Mouse (Mus musculus) cerebellum, postnatal 10 days (tissue): Measurements from ENCODE around the gene Spsb4.
"Not testable (repeated sequence)": the region's sequence is repeated elsewhere in the genome, so short reads cannot be mapped to it uniquely, and the experiment has no call there.

Experiments
- DNase-seq, 2 experiments: peaks; one replicate each; pipeline ENCODE4 v3.0.0; 2021; ENCODE audit warnings: mixed read lengths in 2 of 2

The Spsb4 gene

DNA sequence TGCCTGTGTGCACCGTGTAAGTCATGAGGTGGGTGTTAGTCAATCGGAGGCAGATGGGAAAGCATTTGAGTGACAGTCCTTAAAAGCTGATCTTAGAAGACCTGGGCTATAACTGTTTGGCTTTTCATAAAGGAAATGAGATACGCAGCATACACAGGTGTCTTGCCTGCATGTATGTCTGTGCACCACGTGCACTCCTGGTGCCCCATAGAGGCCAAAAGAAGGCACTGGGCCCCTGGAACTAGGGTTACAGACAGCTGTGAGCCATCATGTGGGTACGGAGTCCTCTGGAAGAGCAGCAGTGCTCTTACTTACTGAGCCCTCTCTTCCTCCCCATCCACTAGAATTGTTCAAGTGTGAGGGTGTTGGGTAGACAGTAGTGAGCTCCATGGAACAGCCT, 70.1 kb downstream of the Spsb4 start:
- no peak for DNase-seq

DNA sequence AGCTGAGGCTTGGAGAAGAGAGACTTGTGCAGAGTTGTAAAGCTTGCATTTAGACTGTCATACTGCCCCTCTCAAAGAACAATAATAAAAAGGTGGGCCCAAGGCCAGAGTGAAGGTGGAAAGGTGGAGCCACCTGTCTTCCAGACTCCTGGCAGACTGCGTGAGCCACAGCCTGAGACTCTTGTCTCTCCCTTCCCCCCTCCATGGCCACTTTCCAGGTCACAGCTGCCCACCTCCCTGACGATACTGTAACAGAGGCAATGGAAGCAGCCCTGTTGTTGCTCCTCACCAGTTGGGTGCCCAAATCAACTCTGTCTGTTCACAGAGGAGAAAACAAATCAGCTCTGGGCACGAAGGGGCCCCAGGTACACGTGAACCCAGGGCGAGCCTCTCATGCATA, 71.5 kb downstream of the Spsb4 start:
- peak; percentile 50 to 61 for DNase-seq

DNA sequence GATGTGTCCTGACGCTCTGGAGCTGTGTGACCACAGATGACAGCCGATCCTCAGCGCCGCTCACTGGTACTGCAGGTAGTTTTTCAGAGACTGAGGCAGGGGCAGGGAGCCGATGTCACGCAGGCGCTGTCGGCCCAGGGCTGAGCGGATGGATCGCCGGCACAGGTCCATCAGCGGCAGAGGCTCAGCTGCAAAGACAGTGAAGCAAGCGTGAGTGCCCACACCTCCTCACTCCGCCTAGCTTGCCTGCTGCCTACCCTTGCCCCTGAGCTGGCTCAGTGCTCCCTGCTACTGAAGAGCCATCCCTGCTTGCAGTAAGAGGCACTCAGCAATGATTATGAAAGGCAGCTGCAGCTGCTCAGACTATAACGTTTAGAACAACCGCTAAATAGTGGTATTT, 74.1 kb downstream of the Spsb4 start:
- no peak for DNase-seq

DNA sequence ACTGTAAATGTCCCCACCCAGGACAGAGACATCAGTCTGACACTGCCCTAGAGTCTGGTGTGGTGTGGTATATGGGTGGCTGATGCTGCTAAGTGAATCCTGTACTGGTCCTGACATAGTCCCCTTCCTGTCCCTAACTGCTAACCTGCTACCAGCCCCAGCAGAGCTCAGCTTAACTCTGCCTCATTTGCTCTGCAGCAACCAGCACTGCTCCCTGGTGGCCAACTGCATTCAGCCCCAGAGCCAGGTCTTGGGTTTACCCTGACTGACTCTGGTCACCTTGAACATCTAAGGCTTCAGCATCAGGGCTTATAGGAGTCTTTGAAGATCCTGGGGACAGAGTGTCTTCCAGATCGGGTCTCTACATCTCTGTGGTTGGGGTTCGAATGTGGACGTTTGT, 75.7 kb downstream of the Spsb4 start:
- DNase-seq = no peak

DNA sequence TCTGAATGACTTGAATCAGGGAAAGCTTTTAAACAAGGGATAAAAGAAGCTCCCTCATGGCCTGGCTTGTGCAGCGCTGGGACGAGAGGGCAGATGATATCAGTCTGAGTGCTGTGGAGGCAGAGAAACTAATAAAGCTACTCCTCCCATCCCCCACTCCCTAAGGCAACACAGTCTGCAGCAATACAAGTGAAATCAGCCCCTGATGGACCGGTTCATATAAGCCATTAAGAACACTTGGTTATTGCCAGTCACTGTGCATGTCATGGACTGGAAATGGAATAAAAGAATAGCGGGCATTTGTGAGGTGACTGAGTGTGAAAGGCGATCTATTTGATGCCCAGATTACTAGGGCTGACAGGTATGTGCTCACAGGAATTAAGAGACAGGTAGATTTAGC, 79.8 kb downstream of the Spsb4 start:
- no peak for DNase-seq

DNA sequence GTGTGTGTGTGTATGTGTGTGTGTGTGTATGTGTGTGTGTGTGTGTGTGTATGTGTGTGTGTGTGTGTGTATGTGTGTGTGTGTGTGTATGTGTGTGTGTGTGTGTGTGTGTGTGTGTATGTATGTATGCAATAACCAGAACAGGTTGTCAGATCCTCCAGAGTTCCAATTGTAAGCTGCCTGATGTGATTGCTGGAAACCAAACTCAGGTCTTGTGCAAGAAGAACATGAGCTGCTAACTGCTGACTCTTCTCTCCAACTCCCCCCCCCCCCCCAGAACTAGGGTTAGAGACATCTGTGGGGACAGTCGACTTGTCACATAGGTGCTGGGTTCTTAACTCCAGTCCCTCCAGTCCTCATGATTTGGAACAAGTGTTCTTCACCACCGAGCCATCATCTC, 82.2 kb downstream of the Spsb4 start:
- DNase-seq = not testable (repeated sequence)

DNA sequence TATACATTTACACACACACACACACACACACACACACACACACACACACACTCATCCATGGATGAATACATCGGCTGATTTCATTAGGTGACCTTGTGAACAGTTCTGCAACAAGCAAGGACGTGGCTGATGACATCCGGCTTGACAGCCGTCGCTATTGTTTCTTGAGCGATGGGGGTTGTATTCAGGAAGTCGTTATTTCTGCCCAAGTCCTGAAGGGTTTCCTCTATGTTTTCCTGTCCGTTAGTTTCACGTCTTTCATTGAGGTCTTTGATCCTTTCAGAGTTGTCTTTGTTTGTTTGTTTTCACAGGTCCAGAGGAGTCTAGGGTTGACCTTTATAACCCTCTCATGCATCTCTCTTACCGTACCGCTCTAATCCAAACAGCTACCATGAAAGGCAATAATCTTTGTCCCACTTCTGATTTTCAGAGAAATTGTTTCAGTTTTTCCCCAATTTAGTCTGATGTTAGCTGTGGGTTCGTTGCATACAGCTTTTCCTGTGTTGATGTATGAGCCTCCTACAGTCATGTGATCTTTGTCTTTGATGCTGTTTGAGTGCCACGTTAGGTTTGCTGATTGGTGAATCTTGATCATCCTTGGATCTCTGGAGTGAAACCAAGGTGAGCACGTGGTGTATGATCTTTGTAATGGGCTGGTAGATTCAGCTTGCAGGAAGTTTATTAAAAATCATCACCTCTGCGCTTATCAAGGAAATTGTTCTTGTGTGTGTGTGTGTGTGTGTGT, 82.9 kb downstream of the Spsb4 start:
- DNase-seq = no peak

DNA sequence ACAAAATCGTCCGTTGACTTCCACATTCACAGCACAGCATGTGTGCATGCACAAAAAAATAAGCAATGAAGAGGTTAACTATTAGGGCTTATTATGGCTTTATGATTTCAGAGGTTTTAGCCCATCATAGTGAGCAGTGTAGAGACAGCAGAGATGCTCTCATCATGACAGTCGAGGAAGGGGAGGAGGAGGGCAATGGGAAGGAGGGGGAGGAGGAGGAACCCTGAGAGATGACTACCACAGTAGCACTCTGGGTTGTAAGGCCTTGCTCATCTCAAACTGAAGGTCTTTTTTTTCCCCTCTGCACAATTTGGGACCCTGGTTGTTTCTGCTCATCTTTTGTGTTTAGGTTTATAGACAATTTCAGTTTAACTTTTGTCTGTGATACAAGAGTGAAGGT, 83.8 kb downstream of the Spsb4 start:
- no peak for DNase-seq

DNA sequence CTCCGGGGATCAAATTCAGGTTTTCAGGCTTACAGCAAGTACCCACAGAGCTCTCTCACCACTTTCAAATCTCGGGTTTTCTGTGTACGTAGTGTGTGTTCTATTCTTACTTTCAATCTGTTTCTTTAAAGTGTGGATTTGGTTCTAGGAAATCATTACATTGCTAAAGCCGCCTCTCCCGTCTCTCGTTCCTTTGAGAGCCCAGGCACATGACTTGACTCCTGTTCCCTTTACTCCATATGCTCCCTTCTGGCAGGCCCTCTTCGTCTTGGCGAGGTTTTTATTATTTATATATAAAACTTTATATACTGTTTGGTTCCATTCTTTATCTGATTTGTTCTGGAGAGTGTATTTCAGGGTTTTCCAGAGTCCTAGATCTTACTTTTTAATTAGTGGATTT, 85.9 kb downstream of the Spsb4 start:
- no peak for DNase-seq

DNA sequence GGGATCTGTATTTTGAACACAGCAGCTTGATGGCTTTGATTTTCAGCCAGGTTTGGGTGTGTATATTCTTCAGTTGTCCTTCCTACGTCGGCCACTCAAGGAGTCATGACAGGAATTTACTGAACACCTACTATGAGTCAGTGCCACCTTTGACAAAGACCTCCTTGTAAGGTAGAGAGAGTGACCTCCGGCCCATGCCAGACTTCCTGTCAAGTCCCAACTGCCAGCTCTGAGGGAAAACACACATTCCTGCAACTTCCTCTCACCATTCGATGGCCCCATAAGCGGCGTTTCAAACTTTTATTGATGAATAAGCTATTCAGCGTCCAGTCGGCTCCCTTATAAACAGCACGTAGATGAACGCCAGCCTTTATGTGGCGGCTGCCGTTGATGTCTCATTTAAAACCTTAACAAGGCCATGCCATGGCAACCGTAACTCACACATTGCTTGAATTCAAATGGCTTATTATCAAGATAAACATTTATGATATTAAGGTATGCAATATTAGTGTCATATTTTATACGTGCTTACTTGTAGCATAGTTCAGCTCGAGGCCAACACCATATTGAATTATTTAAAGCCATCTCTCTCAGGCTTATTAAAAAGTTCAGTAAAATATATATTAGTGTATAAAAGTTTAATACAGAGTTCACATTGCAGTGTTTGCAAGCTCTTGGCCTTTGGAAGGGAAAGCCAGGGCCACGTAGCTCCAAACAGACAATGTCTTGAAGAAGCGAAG, 94.9 kb downstream of the Spsb4 start:
- no peak for DNase-seq

DNA sequence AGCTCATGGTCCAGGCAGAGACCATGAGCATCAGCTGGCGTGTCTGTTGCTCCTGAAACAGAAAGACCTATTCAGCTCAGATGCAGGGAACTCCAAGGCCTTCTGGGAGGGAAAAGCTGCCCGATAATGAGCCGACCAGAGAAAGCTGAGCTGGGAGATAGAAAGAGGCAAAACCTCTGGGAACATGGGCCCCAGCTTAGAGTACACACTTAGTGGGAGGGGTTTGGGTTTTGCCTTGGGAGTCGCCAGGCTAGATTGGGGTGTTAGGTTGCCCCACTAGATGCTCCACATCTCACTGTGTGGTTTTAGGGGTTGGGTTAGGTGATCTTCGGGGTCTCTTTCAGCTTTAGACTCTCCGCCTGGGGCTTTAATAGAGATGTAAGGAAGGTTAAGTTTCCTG, 95.5 kb downstream of the Spsb4 start:
- no peak for DNase-seq

DNA sequence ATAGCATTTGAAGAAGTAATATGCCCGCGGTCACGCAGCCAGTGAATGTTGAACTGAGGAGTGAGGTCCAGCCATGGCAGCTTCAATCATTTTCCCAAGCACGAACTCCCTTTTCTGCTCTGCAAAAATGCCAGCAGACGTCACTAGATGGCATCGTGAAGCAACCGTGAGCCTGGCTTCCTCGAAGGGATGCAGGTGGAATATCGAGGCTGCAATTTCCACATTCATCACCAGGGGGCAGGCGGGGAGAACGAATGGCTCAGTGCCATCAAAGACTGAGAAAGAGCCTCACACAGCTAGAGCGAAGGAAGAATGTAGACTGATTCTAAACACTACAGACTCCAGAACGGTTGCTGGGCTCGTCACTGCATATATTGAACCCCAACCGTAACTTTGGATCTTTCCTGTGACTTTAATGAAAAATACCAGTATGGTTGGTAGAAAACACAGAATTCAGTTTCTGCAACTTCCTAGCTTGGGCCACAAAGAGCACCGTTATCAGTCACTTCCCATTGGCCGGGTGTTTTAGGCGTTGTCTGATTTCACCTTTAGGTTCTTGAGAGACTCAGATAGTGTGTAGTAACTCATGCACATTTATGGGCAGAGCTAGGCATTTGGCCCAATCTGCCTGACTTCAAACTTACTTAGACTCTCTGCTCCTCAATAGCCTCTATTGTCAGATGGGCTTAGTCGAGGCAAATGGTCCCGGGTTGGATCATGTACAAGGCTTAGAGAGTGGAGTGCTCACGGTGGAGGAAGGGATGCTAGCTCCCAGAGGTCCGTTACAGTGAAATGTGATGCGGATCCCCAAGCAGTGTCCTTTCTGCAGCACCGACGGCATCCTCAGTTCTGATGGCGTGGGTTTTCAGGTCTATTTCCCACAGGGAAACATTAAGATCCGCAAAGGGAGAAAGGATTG, 101.8 kb downstream of the Spsb4 start:
- DNase-seq = peak; percentile 97 to 99

DNA sequence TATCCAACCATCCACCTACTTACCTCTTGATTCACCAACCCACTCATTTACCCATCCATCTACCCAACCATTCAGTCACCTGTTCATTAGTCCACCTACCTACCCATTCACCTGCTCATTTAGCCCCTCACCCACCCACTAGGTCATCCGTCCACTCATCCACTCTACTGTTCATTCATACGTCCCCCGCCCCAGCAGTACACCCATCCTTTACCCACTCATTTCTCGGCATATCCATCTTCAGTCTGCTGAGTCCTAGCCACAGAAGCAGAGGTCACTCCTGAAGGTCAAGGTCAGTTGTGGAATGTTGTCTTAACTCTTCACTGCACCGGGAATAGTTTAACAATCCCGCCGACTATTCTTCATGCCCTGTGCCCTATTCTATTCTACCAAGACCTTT, 102.6 kb downstream of the Spsb4 start:
- DNase-seq = peak in 1 of 2 experiments; percentile 13

DNA sequence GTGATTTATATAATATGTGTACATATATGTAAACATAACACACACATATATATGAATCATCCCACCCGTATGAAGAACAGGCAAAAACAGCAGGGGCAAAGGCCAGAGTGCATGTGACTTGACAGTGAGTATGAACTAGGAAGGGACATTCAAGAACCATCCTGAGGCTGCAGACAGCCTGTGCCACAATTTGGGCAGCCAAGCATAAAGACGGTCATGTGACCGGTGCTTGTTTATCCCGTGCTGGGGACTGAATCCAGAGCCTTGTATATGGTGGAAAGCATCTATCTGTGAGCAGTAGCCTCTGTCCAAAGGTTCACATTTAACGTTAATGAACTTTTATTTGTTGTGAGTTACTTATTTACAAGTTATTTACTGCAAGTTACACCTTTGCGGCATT, 103.8 kb downstream of the Spsb4 start:
- peak; percentile 52 to 56 for DNase-seq

DNA sequence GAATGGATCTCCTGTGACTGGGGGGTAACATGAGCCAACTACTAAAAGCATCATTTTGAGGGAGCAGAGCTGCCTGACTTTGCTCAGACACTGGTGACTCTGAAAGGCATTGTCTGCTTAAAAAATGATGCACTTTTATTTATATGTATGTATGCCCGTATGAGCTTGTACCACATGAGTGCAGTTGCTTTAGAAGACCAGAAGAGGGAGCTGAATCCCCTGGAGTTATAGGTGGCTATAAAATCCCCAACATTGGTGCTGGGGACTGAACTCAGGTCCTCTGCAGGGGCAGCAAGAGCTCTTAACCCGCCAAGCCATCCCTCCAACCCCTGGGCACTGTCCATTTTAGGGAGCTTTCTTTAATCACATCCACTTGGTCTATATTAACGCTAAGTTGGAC, 104.6 kb downstream of the Spsb4 start:
- DNase-seq = no peak

DNA sequence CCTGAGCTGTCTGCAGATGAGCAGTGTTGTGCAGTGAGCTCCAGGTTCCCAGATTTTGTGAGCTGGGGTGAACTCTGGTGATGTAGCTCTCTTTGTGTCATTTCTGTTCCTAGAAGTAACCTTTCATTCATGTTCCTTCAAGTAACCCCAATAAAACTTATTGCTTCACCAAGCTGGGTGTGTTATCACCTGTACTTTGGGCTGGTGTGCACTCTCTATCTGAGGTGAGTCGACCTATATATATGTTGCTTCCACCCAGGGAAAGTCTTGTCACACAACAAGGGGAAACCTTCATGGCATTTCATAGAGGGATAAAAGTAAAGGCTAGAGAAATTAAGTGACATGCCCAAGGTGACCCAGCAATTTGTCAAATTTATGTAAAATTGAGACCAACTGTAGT, 109.1 kb downstream of the Spsb4 start:
- no peak for DNase-seq

DNA sequence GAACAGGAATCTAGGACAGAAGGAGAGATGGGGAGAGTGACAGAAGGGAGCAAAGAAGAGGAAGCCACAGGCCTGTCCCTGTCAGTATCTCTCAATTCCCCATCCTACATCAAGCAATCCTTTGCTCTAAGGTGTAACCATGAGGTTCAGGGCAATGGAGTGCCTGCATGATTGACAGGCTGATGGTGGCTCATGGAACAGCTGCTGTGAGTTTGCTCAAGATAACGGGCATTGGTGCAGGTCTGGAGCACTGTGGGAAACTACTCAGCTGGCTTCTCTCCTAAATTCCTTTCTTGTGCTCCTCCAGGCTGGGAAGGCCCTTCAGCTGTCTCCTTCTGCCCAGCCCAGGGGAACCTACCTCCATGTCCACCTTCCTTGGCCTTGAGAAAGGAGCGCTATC, 109.9 kb downstream of the Spsb4 start:
- no peak for DNase-seq

DNA sequence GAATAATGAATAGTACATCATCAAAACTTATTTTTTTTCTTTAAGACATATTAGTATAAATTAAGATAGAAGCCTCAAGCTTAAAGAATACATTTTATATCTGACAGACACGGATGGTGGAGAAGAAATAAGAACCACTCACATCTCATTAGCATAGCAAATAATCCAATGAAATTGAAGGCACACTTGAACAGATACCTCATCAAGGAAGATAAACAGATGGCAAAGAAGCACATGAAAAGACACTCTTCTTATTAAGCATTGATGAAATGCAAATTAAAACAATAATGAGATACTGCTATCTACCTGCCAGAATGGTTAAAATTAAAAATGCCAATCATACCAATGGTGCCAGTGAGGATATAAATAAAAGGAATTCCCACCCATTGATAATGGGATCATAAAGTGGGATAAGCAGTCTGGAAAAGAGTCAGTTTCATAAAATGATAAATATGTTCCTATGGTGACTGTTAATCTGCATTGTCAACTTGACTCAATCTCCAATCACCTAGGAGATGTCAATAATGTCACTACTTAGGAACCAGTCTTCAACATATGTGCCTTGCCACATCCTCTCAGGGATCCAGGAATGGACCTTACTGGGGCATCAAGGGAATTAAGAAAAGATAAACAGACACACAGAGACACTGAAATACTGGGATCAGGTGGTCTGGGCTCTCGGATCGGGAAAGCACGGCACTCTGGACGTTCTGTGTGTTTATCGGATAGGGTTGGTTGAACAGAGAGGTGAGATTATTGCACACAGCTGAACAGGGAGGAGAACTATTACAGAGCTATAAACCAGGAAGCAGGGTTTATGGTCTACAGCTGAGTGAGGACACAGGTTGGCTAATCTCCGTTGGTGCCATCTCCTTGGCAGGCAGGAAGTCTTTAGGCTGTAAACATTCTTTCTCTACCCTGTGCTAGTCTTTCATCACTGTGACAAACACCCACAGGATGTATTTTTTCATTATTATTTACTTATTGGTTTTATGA, 114.0 kb downstream of the Spsb4 start:
- no peak for DNase-seq

DNA sequence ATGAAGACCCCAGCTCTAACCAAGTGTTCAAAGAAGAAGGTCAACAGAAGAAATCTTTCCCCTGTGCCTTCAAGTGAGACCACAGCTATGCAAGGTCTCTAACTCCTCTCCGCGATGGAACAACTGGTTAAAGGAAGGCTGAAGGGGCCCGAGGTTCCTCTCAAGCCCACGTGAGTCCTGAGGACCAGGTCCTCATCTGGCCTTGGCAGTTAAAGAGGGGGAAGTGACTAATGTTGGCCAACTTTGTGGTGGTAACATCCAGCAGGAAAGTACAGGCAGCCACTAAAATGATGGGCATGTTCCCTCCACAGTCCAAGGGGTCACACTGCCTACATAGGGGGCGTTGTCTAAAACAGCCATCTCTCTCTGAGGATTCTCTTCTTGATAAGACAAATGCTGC, 118.9 kb downstream of the Spsb4 start:
- no peak for DNase-seq

DNA sequence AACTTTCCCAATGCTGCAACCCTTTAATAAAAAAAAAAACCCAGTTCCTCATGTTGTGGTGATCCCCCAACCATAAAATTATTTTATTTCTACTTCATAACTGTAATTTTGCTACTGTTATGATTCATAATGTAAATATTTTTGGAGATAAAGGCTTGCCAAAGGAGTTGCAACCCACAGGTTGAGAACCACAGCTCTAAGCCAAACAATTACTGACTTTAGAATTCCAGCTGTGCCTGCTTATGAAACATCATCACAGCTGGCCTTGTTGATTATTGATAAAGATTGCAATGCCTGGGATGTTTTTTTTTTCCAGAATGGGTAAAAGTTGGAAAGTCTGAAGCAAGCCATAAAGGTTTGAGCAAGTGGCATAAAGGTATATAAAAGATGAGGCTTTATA, 119.6 kb downstream of the Spsb4 start:
- no peak for DNase-seq

DNA sequence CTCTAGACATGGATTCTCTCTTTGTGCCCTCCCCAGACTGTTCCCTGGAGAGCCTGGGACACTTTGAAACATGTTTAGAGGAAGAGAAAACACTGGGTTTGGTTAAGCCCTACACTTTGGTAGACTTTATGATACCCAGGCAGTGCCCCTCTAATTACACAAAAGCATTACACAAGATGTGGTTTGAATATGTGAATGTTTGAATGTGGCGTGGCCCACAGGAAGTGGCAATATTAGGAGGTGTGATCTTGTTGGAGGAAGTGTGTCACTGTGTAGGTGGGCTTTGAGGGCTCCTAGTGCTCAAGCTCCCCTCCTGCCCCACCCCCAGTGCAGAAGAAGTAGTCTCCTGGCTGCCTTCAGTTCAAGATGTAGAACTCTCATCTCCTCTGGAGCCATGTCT, 122.0 kb downstream of the Spsb4 start:
- no peak for DNase-seq

DNA sequence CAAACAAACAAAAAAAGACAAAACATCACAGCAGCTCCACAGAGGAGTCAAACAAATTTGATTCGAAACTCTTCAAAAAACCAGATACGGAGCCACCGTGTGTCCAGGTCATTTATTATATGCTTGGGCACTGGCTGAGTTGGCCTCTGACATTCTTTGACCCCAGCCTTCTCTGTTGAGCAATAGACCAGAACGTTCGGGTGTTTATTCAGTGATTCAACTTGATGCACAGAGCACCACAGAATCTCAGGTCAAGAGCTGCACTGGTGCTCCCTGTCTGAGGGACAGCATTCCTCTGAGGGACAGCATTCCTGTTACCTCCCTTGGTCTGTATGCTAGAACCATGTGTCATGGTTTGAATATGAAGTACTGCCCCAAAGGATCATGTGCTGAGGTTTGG, 125.1 kb downstream of the Spsb4 start:
- no peak for DNase-seq
